Mouse (Mus musculus) splenic B cell, adult 2 months (primary cell): ENCODE data around the gene Traf2.

ENCODE experiments used
- DNase-seq: peaks from one replicate; pipeline ENCODE4 v3.0.0-alpha.2; 2011; ENCODE audit warnings: low read depth, low spot score
- H3K27me3 ChIP-seq: 2 replicates; pipeline ENCODE4 v1.6.1; 2012; ENCODE audit warnings: mild to moderate bottlenecking, low read length, moderate library complexity, mixed read lengths; ENCODE audit not compliant: control insufficient read depth, poor library complexity, insufficient read depth, severe bottlenecking
- H3K36me3 ChIP-seq: 2 replicates; pipeline ENCODE4 v1.6.1; 2012; ENCODE audit warnings: mild to moderate bottlenecking, low read length, moderate library complexity, mixed read lengths; ENCODE audit not compliant: control insufficient read depth, poor library complexity, insufficient read depth, severe bottlenecking

The Traf2 gene

GRCm38 (mm10) chr2:25578796-25579736, 32.3 kb upstream of the Traf2 start:
- no peaks in the 10 kb centered on the region; the same call in 1 of the 2 replicates for H3K36me3 ChIP-seq
- H3K27me3 ChIP-seq: no peaks in the 10 kb centered on the region
- peak; percentile 22 for DNase-seq

- DNase-seq: peak; percentile 35
- H3K36me3 ChIP-seq: no peaks in the 10 kb centered on the region; the same call in 1 of the 2 replicates
- no peaks in the 10 kb centered on the region for H3K27me3 ChIP-seq
Measured at GRCm38 (mm10) chr2:25577951-25578795, 31.4 kb upstream of the Traf2 start.

- no peaks in the 10 kb centered on the region for H3K27me3 ChIP-seq
- DNase-seq: peak; percentile 46
- no peaks in the 10 kb centered on the region for H3K36me3 ChIP-seq
Measured at GRCm38 (mm10) chr2:25576965-25577891, 30.5 kb upstream of the Traf2 start.

GRCm38 (mm10) chr2:25576028-25576850, 29.5 kb upstream of the Traf2 start:
- Histone ChIP-seq H3K36me3 (no peaks in the 10 kb centered on the region), H3K27me3 (no peaks in the 10 kb centered on the region)
- no peak for DNase-seq

- DNase-seq: peak; percentile 46
- Histone ChIP-seq H3K36me3 (no peaks in the 10 kb centered on the region), H3K27me3 (no peaks in the 10 kb centered on the region)
Measured at GRCm38 (mm10) chr2:25575432-25576027, 28.8 kb upstream of the Traf2 start.

GRCm38 (mm10) chr2:25574579-25575431, 28.1 kb upstream of the Traf2 start, which contains the start of the genes Mamdc4 and Phpt1:
TSS of gene Mamdc4 (minus strand) at chr2:25574845.
TSS of gene Phpt1 (minus strand) at chr2:25575224.
- Histone ChIP-seq H3K36me3 (no peaks in the 10 kb centered on the region), H3K27me3 (no peaks in the 10 kb centered on the region)
- peak; percentile 96 for DNase-seq

- DNase-seq: no peak
- no peaks in the 10 kb centered on the region for H3K27me3 ChIP-seq
- no peaks in the 10 kb centered on the region for H3K36me3 ChIP-seq
Measured at GRCm38 (mm10) chr2:25574136-25574535, 27.4 kb upstream of the Traf2 start.

- Histone ChIP-seq H3K36me3 (no peaks in the 10 kb centered on the region), H3K27me3 (no peaks in the 10 kb centered on the region)
- no peak for DNase-seq
Measured at GRCm38 (mm10) chr2:25573068-25573467, 26.3 kb upstream of the Traf2 start.

GRCm38 (mm10) chr2:25571221-25571620, 24.5 kb upstream of the Traf2 start:
- DNase-seq: no peak
- Histone ChIP-seq H3K36me3 (no peaks in the 10 kb centered on the region), H3K27me3 (no peaks in the 10 kb centered on the region)

- no peaks in the 10 kb centered on the region for H3K27me3 ChIP-seq
- H3K36me3 ChIP-seq: no peaks in the 10 kb centered on the region
- no peak for DNase-seq
Measured at GRCm38 (mm10) chr2:25569323-25569722, 22.6 kb upstream of the Traf2 start.

- DNase-seq: no peak
- Histone ChIP-seq H3K36me3 (no peaks in the 10 kb centered on the region), H3K27me3 (no peaks in the 10 kb centered on the region)
Measured at GRCm38 (mm10) chr2:25568473-25569019, 21.8 kb upstream of the Traf2 start.

GRCm38 (mm10) chr2:25566558-25566957, 19.8 kb upstream of the Traf2 start:
- Histone ChIP-seq H3K36me3 (no peaks in the 10 kb centered on the region; the same call in 1 of the 2 replicates), H3K27me3 (no peaks in the 10 kb centered on the region)
- DNase-seq: no peak
